Mouse (Mus musculus): Measurements from ENCODE around the gene Tenm3. TPM values are rescaled to one million over a fixed set of nuclear protein-coding genes. Genes with fewer than 3 reads are reported as not detected.

Gene Tenm3
- polyA plus RNA-seq, 1 experiment from 2014 or later = 23.4 TPM

- Histone ChIP-seq H3K27me3 (no peaks in the 10 kb centered on the region), H3K4me2 (replicated peaks) (peak overlapping the region; percentile 90), H3K36me3 (no peaks in the 10 kb centered on the region), H3K4me3 (peak overlapping the region; percentile 64), H3K4me1 (peaks cover 28% of the 10 kb centered on the region), H3K27ac (replicated peaks) (peak overlapping the region; percentile 89), H3K9me3 (no peaks in the 10 kb centered on the region), H3K9ac (replicated peaks) (peak overlapping the region; percentile 61)
- ATAC-seq (replicated peaks) = peak; percentile 97
- WGBS = under 1% methylated on average over 84 of the region's 86 CpGs
Measured at GRCm38 (mm10) chr8:48554762-48555545, 288.8 kb downstream of the Tenm3 start.

- no peaks in the 10 kb centered on the region for H3K27me3 ChIP-seq
- peak overlapping the region; percentile 64 for H3K4me3 ChIP-seq
- H3K9me3 ChIP-seq = no peaks in the 10 kb centered on the region
- H3K27ac ChIP-seq (replicated peaks) = peak overlapping the region; percentile 89
- ATAC-seq (replicated peaks) = no peak
- H3K36me3 ChIP-seq = no peaks in the 10 kb centered on the region
- under 1% methylated on average over 9 of the region's 9 CpGs for WGBS
- peak overlapping the region; percentile 61 for H3K9ac ChIP-seq (replicated peaks)
- H3K4me2 ChIP-seq (replicated peaks) = peak overlapping the region; percentile 90
- H3K4me1 ChIP-seq = peaks cover 33% of the 10 kb centered on the region
Measured at GRCm38 (mm10) chr8:48553791-48554288, 289.9 kb downstream of the Tenm3 start.

GRCm38 (mm10) chr8:48552306-48552705 is 291.4 kb downstream of the Tenm3 start:
- H3K4me3 ChIP-seq = no peak overlapping the region
- WGBS = 15% methylated on average over 2 of the region's 2 CpGs
- H3K27me3 ChIP-seq = no peaks in the 10 kb centered on the region
- H3K27ac ChIP-seq (replicated peaks) = no peak overlapping the region
- no peaks in the 10 kb centered on the region for H3K9me3 ChIP-seq
- H3K9ac ChIP-seq (replicated peaks) = no peak overlapping the region
- peaks cover 33% of the 10 kb centered on the region for H3K4me1 ChIP-seq
- H3K36me3 ChIP-seq = no peaks in the 10 kb centered on the region
- no peak for ATAC-seq (replicated peaks)
- peak overlapping the region; percentile 14 for H3K4me2 ChIP-seq (replicated peaks)

GRCm38 (mm10) chr8:48551370-48551769 is 292.4 kb downstream of the Tenm3 start:
- Histone ChIP-seq H3K27ac (replicated peaks) (no peak overlapping the region), H3K4me2 (replicated peaks) (no peak overlapping the region; the same call in 1 of the 2 replicates)

GRCm38 (mm10) chr8:48548908-48549307 is 294.8 kb downstream of the Tenm3 start:
- no peak overlapping the region for H3K4me2 ChIP-seq (replicated peaks)
- no peaks in the 10 kb centered on the region for H3K27me3 ChIP-seq
- no peak overlapping the region for H3K9ac ChIP-seq (replicated peaks)
- peaks cover 29% of the 10 kb centered on the region for H3K4me1 ChIP-seq
- WGBS = 80% methylated on average over 9 of the region's 9 CpGs
- no peak overlapping the region for H3K27ac ChIP-seq (replicated peaks)
- no peaks in the 10 kb centered on the region for H3K9me3 ChIP-seq
- no peak overlapping the region for H3K4me3 ChIP-seq
- ATAC-seq (replicated peaks) = no peak
- H3K36me3 ChIP-seq = no peaks in the 10 kb centered on the region

More at GRCm38 (mm10) chr8:48551370-48551769, 292.4 kb downstream of the Tenm3 start:
- H3K9ac ChIP-seq (replicated peaks) = no peak overlapping the region
- no peak overlapping the region for H3K4me3 ChIP-seq
- no peaks in the 10 kb centered on the region for H3K36me3 ChIP-seq
- peaks cover 29% of the 10 kb centered on the region for H3K4me1 ChIP-seq
- H3K27me3 ChIP-seq = no peaks in the 10 kb centered on the region
- no peak for ATAC-seq (replicated peaks)
- no peaks in the 10 kb centered on the region for H3K9me3 ChIP-seq
- WGBS = 33% methylated on average over 5 of the region's 5 CpGs

GRCm38 (mm10) chr8:48545631-48546030 is 298.1 kb downstream of the Tenm3 start:
- Histone ChIP-seq H3K36me3 (no peaks in the 10 kb centered on the region), H3K9me3 (no peaks in the 10 kb centered on the region), H3K9ac (replicated peaks) (no peak overlapping the region), H3K27ac (replicated peaks) (no peak overlapping the region), H3K4me2 (replicated peaks) (no peak overlapping the region), H3K4me1 (peaks cover 11% of the 10 kb centered on the region), H3K27me3 (no peaks in the 10 kb centered on the region), H3K4me3 (no peak overlapping the region)
- no peak for ATAC-seq (replicated peaks)
- 74% methylated on average over 5 of the region's 5 CpGs for WGBS

GRCm38 (mm10) chr8:48544840-48545239 is 298.9 kb downstream of the Tenm3 start:
- Histone ChIP-seq H3K27me3 (no peaks in the 10 kb centered on the region), H3K4me2 (replicated peaks) (no peak overlapping the region), H3K9ac (replicated peaks) (no peak overlapping the region), H3K4me1 (peaks cover 3% of the 10 kb centered on the region; the same call in 1 of the 2 replicates), H3K27ac (replicated peaks) (no peak overlapping the region), H3K9me3 (no peaks in the 10 kb centered on the region), H3K4me3 (no peak overlapping the region), H3K36me3 (no peaks in the 10 kb centered on the region)
- WGBS = 48% methylated on average over 7 of the region's 7 CpGs
- no peak for ATAC-seq (replicated peaks)

GRCm38 (mm10) chr8:48542141-48542540 is 301.6 kb downstream of the Tenm3 start:
- Histone ChIP-seq H3K4me3 (no peak overlapping the region), H3K4me2 (replicated peaks) (no peak overlapping the region), H3K27ac (replicated peaks) (no peak overlapping the region), H3K9me3 (no peaks in the 10 kb centered on the region), H3K4me1 (no peaks in the 10 kb centered on the region), H3K36me3 (no peaks in the 10 kb centered on the region), H3K27me3 (no peaks in the 10 kb centered on the region), H3K9ac (replicated peaks) (no peak overlapping the region)
- WGBS = 70% methylated on average over 17 of the region's 17 CpGs
- no peak for ATAC-seq (replicated peaks)

- H3K9ac ChIP-seq (replicated peaks) = no peak overlapping the region
- H3K36me3 ChIP-seq = no peaks in the 10 kb centered on the region
- H3K4me3 ChIP-seq = no peak overlapping the region
- H3K27ac ChIP-seq (replicated peaks) = no peak overlapping the region
- H3K4me1 ChIP-seq = no peaks in the 10 kb centered on the region
- H3K27me3 ChIP-seq = no peaks in the 10 kb centered on the region
- H3K9me3 ChIP-seq = no peaks in the 10 kb centered on the region
- no peak for ATAC-seq (replicated peaks)
- no peak overlapping the region for H3K4me2 ChIP-seq (replicated peaks)
- 41% methylated on average over 8 of the region's 8 CpGs for WGBS
Measured at GRCm38 (mm10) chr8:48540894-48541293, 302.9 kb downstream of the Tenm3 start.

- 89% methylated on average over 3 of the region's 3 CpGs for WGBS
- no peak for ATAC-seq (replicated peaks)
- Histone ChIP-seq H3K36me3 (no peaks in the 10 kb centered on the region), H3K4me1 (no peaks in the 10 kb centered on the region), H3K27ac (replicated peaks) (no peak overlapping the region), H3K9ac (replicated peaks) (no peak overlapping the region), H3K27me3 (no peaks in the 10 kb centered on the region), H3K4me2 (replicated peaks) (no peak overlapping the region), H3K4me3 (no peak overlapping the region), H3K9me3 (no peaks in the 10 kb centered on the region)
Measured at GRCm38 (mm10) chr8:48535833-48536232, 307.9 kb downstream of the Tenm3 start.

- Histone ChIP-seq H3K36me3 (no peaks in the 10 kb centered on the region), H3K4me1 (no peaks in the 10 kb centered on the region), H3K4me2 (replicated peaks) (no peak overlapping the region), H3K9me3 (no peaks in the 10 kb centered on the region), H3K27ac (replicated peaks) (no peak overlapping the region), H3K4me3 (no peak overlapping the region), H3K9ac (replicated peaks) (no peak overlapping the region), H3K27me3 (no peaks in the 10 kb centered on the region)
- WGBS = 94% methylated on average over 5 of the region's 5 CpGs
- ATAC-seq (replicated peaks) = no peak
Measured at GRCm38 (mm10) chr8:48531795-48532194, 312.0 kb downstream of the Tenm3 start.

- WGBS = 84% methylated on average over 11 of the region's 11 CpGs
- H3K36me3 ChIP-seq = no peaks in the 10 kb centered on the region
- no peaks in the 10 kb centered on the region for H3K4me1 ChIP-seq
- H3K27ac ChIP-seq (replicated peaks) = no peak overlapping the region
- no peak overlapping the region for H3K4me2 ChIP-seq (replicated peaks)
- ATAC-seq (replicated peaks) = no peak
- H3K4me3 ChIP-seq = no peak overlapping the region
- no peaks in the 10 kb centered on the region for H3K9me3 ChIP-seq
- H3K27me3 ChIP-seq = no peaks in the 10 kb centered on the region
- H3K9ac ChIP-seq (replicated peaks) = no peak overlapping the region
Measured at GRCm38 (mm10) chr8:48530916-48531570, 312.7 kb downstream of the Tenm3 start.
